Mouse (Mus musculus): ENCODE measurements around the gene Ppip5k1. TPM values are rescaled to one million over a fixed set of nuclear protein-coding genes. Genes with fewer than 3 reads are reported as not detected.

Gene Ppip5k1
- polyA plus RNA-seq, 1 experiment from 2014 or later = 10.2 TPM

- Histone ChIP-seq H3K9me3 (no peaks in the 10 kb centered on the region), H3K36me3 (peaks cover 15% of the 10 kb centered on the region), H3K4me3 (peak overlapping the region; percentile 88), H3K4me2 (peak overlapping the region; percentile 65), H3K4me1 (peaks cover 20% of the 10 kb centered on the region), H3K27me3 (no peaks in the 10 kb centered on the region), H3K27ac (peak overlapping the region; percentile 23; the same call in 1 of the 2 replicates), H3K9ac (no peak overlapping the region)
- 22% methylated on average over 4 of the region's 4 CpGs for WGBS
- no peak for ATAC-seq (ENCODE audit: insufficient number of reproducible peaks, low FRiP score, low TSS enrichment, low read depth)
Observed at GRCm38 (mm10) chr2:121271928-121272516, 83.2 kb downstream of the Ppip5k1 start.

GRCm38 (mm10) chr2:121271236-121271927 lies 83.8 kb downstream of the Ppip5k1 start, which contains the start of gene Trp53bp1:
Gene Trp53bp1, minus strand, starts transcription at chr2:121271407.
- Histone ChIP-seq H3K4me2 (peak within 1 kb of the TSS; percentile 65), H3K4me3 (peak within 1 kb of the TSS; percentile 88), H3K9ac (peak within 1 kb of the TSS; percentile 85), H3K9me3 (no peaks in the 10 kb centered on the region), H3K36me3 (peaks cover 16% of the 10 kb centered on the region), H3K27me3 (no peaks in the 10 kb centered on the region), H3K4me1 (peaks cover 20% of the 10 kb centered on the region), H3K27ac (peak within 1 kb of the TSS; percentile 87)
- under 1% methylated on average over 37 of the region's 37 CpGs for WGBS
- peak; percentile 98 for ATAC-seq (ENCODE audit: insufficient number of reproducible peaks, low FRiP score, low TSS enrichment, low read depth)

GRCm38 (mm10) chr2:121270521-121271235 lies 84.5 kb downstream of the Ppip5k1 start:
- Histone ChIP-seq H3K4me2 (peak overlapping the region; percentile 65), H3K27ac (peak overlapping the region; percentile 87), H3K4me1 (peaks cover 20% of the 10 kb centered on the region), H3K9ac (peak overlapping the region; percentile 85), H3K9me3 (no peaks in the 10 kb centered on the region), H3K27me3 (no peaks in the 10 kb centered on the region), H3K4me3 (peak overlapping the region; percentile 88), H3K36me3 (peaks cover 17% of the 10 kb centered on the region)
- peak; percentile 74 for ATAC-seq (ENCODE audit: insufficient number of reproducible peaks, low FRiP score, low TSS enrichment, low read depth)
- 2% methylated on average over 33 of the region's 35 CpGs for WGBS

GRCm38 (mm10) chr2:121268446-121268845 lies 86.8 kb downstream of the Ppip5k1 start:
- H3K27me3 ChIP-seq = no peaks in the 10 kb centered on the region
- peaks cover 29% of the 10 kb centered on the region for H3K36me3 ChIP-seq
- no peak overlapping the region for H3K4me2 ChIP-seq
- WGBS = 65% methylated on average over 8 of the region's 8 CpGs
- H3K9me3 ChIP-seq = no peaks in the 10 kb centered on the region
- H3K27ac ChIP-seq = no peak overlapping the region
- peaks cover 20% of the 10 kb centered on the region for H3K4me1 ChIP-seq
- no peak overlapping the region for H3K9ac ChIP-seq
- no peak for ATAC-seq (ENCODE audit: insufficient number of reproducible peaks, low FRiP score, low TSS enrichment, low read depth)
- no peak overlapping the region for H3K4me3 ChIP-seq

Other genes starting within 250 kb of the Ppip5k1 start
- gene Tgm7, start 245.6 kb downstream of the Ppip5k1 start, polyA plus RNA-seq (2015; fragmentation: Nextera tagmentation; extraction: Ambion mirVana) = not detected in 2 replicates
- 16.7 and 17.7 TPM in 2 replicates for gene Adal, start 215.0 kb downstream of the Ppip5k1 start, polyA plus RNA-seq (2015; fragmentation: Nextera tagmentation; extraction: Ambion mirVana)
- gene Lcmt2, start 214.7 kb downstream of the Ppip5k1 start, polyA plus RNA-seq (2015; fragmentation: Nextera tagmentation; extraction: Ambion mirVana) = 19.7 and 21.4 TPM in 2 replicates
- gene Tubgcp4, start 184.7 kb downstream of the Ppip5k1 start, polyA plus RNA-seq (2015; fragmentation: Nextera tagmentation; extraction: Ambion mirVana) = 48.7 and 48.9 TPM in 2 replicates
- 9.3 and 10.1 TPM in 2 replicates for gene Zscan29, start 184.3 kb downstream of the Ppip5k1 start, polyA plus RNA-seq (2015; fragmentation: Nextera tagmentation; extraction: Ambion mirVana)
- 52.4 and 62.6 TPM in 2 replicates for gene Trp53bp1, start 84.0 kb downstream of the Ppip5k1 start, polyA plus RNA-seq (2015; fragmentation: Nextera tagmentation; extraction: Ambion mirVana)
- gene Map1a, start 65.8 kb downstream of the Ppip5k1 start, polyA plus RNA-seq (2015; fragmentation: Nextera tagmentation; extraction: Ambion mirVana) = 3.8 and 3.9 TPM in 2 replicates
- gene Ckmt1, start 2.3 kb upstream of the Ppip5k1 start, polyA plus RNA-seq (2015; fragmentation: Nextera tagmentation; extraction: Ambion mirVana) = 40.0 and 40.1 TPM in 2 replicates
- gene Strc, start 31.8 kb upstream of the Ppip5k1 start, polyA plus RNA-seq (2015; fragmentation: Nextera tagmentation; extraction: Ambion mirVana) = not detected in 2 replicates
- gene Pdia3, start 58.4 kb upstream of the Ppip5k1 start, polyA plus RNA-seq (2015; fragmentation: Nextera tagmentation; extraction: Ambion mirVana) = 841 and 923 TPM in 2 replicates
- gene Catsper2, start 58.4 kb upstream of the Ppip5k1 start, polyA plus RNA-seq (2015; fragmentation: Nextera tagmentation; extraction: Ambion mirVana) = 2.0 and 2.3 TPM in 2 replicates
- 8.8 and 9.5 TPM in 2 replicates for gene Ell3, start 88.9 kb upstream of the Ppip5k1 start, polyA plus RNA-seq (2015; fragmentation: Nextera tagmentation; extraction: Ambion mirVana)
- 552 and 557 TPM in 2 replicates for gene Serf2, start 93.8 kb upstream of the Ppip5k1 start, polyA plus RNA-seq (2015; fragmentation: Nextera tagmentation; extraction: Ambion mirVana)
- 116 and 126 TPM in 2 replicates for gene Hypk, start 97.9 kb upstream of the Ppip5k1 start, polyA plus RNA-seq (2015; fragmentation: Nextera tagmentation; extraction: Ambion mirVana)
- gene Serinc4, start 101.4 kb upstream of the Ppip5k1 start, polyA plus RNA-seq (2015; fragmentation: Nextera tagmentation; extraction: Ambion mirVana) = 0.12 and 0.25 TPM in 2 replicates
- 61.3 and 64.4 TPM in 2 replicates for gene Mfap1b, start 118.7 kb upstream of the Ppip5k1 start, polyA plus RNA-seq (2015; fragmentation: Nextera tagmentation; extraction: Ambion mirVana)
- gene Mfap1a, start 151.3 kb upstream of the Ppip5k1 start, polyA plus RNA-seq (2015; fragmentation: Nextera tagmentation; extraction: Ambion mirVana) = 29.0 and 29.2 TPM in 2 replicates
- gene Wdr76, start 151.3 kb upstream of the Ppip5k1 start, polyA plus RNA-seq (2015; fragmentation: Nextera tagmentation; extraction: Ambion mirVana) = 5.5 and 7.1 TPM in 2 replicates

Data from limb, embryonic 15.5 days (tissue).